Mouse (Mus musculus) forebrain, postnatal 0 days (tissue): ENCODE results near the gene B3gnt2. TPM values are rescaled to one million over a fixed set of nuclear protein-coding genes. Genes with fewer than 3 reads are reported as not detected.

ENCODE experiments used
- ATAC-seq: fragments of 200-750 bp; cut with Nextera tagmentation; 2 replicates; pipeline ENCODE4 v1.8.0; 2017; ENCODE audit warnings: mild to moderate bottlenecking, moderate library complexity
- DNase-seq: peaks from one replicate; pipeline ENCODE4 v3.0.0-alpha.2; 2015
- H3K27ac ChIP-seq: fragments of 300-500 bp; sonication (generic); 2 replicates; pipeline ENCODE4 v1.5.1; 2014; ENCODE audit warnings: low read depth, mild to moderate bottlenecking, antibody characterized with exemption, low read length, moderate library complexity, mixed read lengths
- H3K27me3 ChIP-seq: fragments of 300-500 bp; sonication (generic); 2 replicates; pipeline ENCODE4 v1.6.1; 2014; ENCODE audit warnings: mild to moderate bottlenecking, low read length, mixed read lengths; ENCODE audit not compliant: insufficient read depth
- H3K36me3 ChIP-seq: fragments of 300-500 bp; sonication (generic); 2 replicates; pipeline ENCODE4 v1.6.1; 2014; ENCODE audit warnings: mild to moderate bottlenecking, moderate library complexity; ENCODE audit not compliant: insufficient read depth
- H3K4me1 ChIP-seq: fragments of 300-500 bp; sonication (generic); 2 replicates; pipeline ENCODE4 v1.6.1; 2014; ENCODE audit warnings: antibody characterized with exemption; ENCODE audit not compliant: insufficient read depth
- H3K4me2 ChIP-seq: fragments of 300-500 bp; sonication (generic); 2 replicates; pipeline ENCODE4 v1.6.1; 2014; ENCODE audit warnings: low read depth, mild to moderate bottlenecking, moderate library complexity
- H3K4me3 ChIP-seq: fragments of 300-500 bp; sonication (generic); 2 replicates; pipeline ENCODE4 v1.5.1; 2014; ENCODE audit warnings: low read depth, low read length, mixed read lengths
- H3K9ac ChIP-seq: fragments of 300-500 bp; sonication (generic); 2 replicates; pipeline ENCODE4 v1.6.1; 2014; ENCODE audit warnings: mild to moderate bottlenecking
- H3K9me3 ChIP-seq: fragments of 300-500 bp; sonication (generic); 2 replicates; pipeline ENCODE4 v1.6.1; 2016; ENCODE audit warnings: low read length
- CTCF ChIP-seq: sonication (generic); IDR thresholded peaks from 2 replicates; pipeline ENCODE4 v1.5.1; 2016; ENCODE audit warnings: antibody characterized with exemption, control low read depth, low read depth
- WGBS: fragments of 180-500 bp; shearing (Covaris S2); extraction: QIAGEN DNeasy Blood & Tissue Kit; methylation state at CpG from one replicate; pipeline ENCODE4 v1.1.7; 2014; 5-methylcytosine and 5-hydroxymethylcytosine counted together
- polyA plus RNA-seq: library from polyadenylated mRNA; unstranded; fragments of >200 nt; fragmentation: Nextera tagmentation; extraction: Ambion mirVana; gene quantifications from 2 replicates; pipeline ENCODE4 v1.2.1, GENCODE M21; 2015
- total RNA-seq: library from RNA; depleted of rRNA; stranded (reverse); fragments of >200 nt; gene quantifications from 2 replicates; pipeline ENCODE4 v1.2.3, GENCODE M21; 2014

B3gnt2 gene
- total and polyA plus RNA-seq, 2 experiments from 2014 or later = 3.0 to 6.7 TPM

GRCm38 (mm10) chr11:22826665-22827064 lies 34.1 kb downstream of the B3gnt2 start:
- no peak overlapping the region for H3K4me2 ChIP-seq
- H3K4me1 ChIP-seq = no peaks in the 10 kb centered on the region; the same call in 1 of the 2 replicates
- H3K4me3 ChIP-seq = no peak overlapping the region
- no peaks in the 10 kb centered on the region for H3K9me3 ChIP-seq
- TF ChIP-seq CTCF = no peak
- no peak overlapping the region for H3K9ac ChIP-seq
- H3K36me3 ChIP-seq = no peaks in the 10 kb centered on the region
- 81% methylated on average over 6 of the region's 6 CpGs for WGBS
- no peak overlapping the region for H3K27ac ChIP-seq
- no peak for DNase-seq
- ATAC-seq = no peak
- H3K27me3 ChIP-seq = no peaks in the 10 kb centered on the region

GRCm38 (mm10) chr11:22826051-22826450 lies 34.7 kb downstream of the B3gnt2 start:
- TF ChIP-seq CTCF = no peak
- Histone ChIP-seq H3K4me1 (no peaks in the 10 kb centered on the region; the same call in 1 of the 2 replicates), H3K4me2 (no peak overlapping the region), H3K9me3 (no peaks in the 10 kb centered on the region), H3K27me3 (no peaks in the 10 kb centered on the region), H3K27ac (no peak overlapping the region), H3K9ac (no peak overlapping the region), H3K36me3 (no peaks in the 10 kb centered on the region), H3K4me3 (no peak overlapping the region)
- DNase-seq (no peak), ATAC-seq (no peak)
- WGBS = 93% methylated on average over 14 of the region's 14 CpGs

- Histone ChIP-seq H3K36me3 (no peaks in the 10 kb centered on the region), H3K4me3 (no peak overlapping the region), H3K27me3 (no peaks in the 10 kb centered on the region), H3K9ac (no peak overlapping the region), H3K4me2 (no peak overlapping the region), H3K27ac (no peak overlapping the region), H3K9me3 (no peaks in the 10 kb centered on the region), H3K4me1 (no peaks in the 10 kb centered on the region; the same call in 1 of the 2 replicates)
- ATAC-seq (no peak), DNase-seq (no peak)
- WGBS = 95% methylated on average over 1 of the region's 1 CpGs
- TF ChIP-seq CTCF = no peak
These were observed 35.2 kb downstream of the B3gnt2 start for GRCm38 (mm10) chr11:22825548-22825947.

- H3K9ac ChIP-seq = no peak overlapping the region
- H3K9me3 ChIP-seq = no peaks in the 10 kb centered on the region
- ATAC-seq = no peak
- DNase-seq = no peak
- no peak overlapping the region for H3K27ac ChIP-seq
- no peaks in the 10 kb centered on the region; the same call in 1 of the 2 replicates for H3K4me1 ChIP-seq
- no peak overlapping the region for H3K4me2 ChIP-seq
- H3K36me3 ChIP-seq = no peaks in the 10 kb centered on the region
- no peak overlapping the region for H3K4me3 ChIP-seq
- WGBS = 82% methylated on average over 9 of the region's 9 CpGs
- no peak for TF ChIP-seq CTCF
- no peaks in the 10 kb centered on the region for H3K27me3 ChIP-seq
These were observed 36.6 kb downstream of the B3gnt2 start for GRCm38 (mm10) chr11:22824049-22824705.

- 82% methylated on average over 3 of the region's 3 CpGs for WGBS
- no peak overlapping the region for H3K27ac ChIP-seq
- ATAC-seq = no peak
These were observed 39.5 kb downstream of the B3gnt2 start for GRCm38 (mm10) chr11:22821243-22821642.

GRCm38 (mm10) chr11:22818371-22818770 lies 42.4 kb downstream of the B3gnt2 start:
- no peak for TF ChIP-seq CTCF
- DNase-seq (no peak), ATAC-seq (no peak)
- Histone ChIP-seq H3K4me3 (no peak overlapping the region), H3K9me3 (no peaks in the 10 kb centered on the region), H3K9ac (no peak overlapping the region), H3K36me3 (no peaks in the 10 kb centered on the region), H3K27ac (no peak overlapping the region), H3K4me1 (no peaks in the 10 kb centered on the region), H3K4me2 (no peak overlapping the region), H3K27me3 (no peaks in the 10 kb centered on the region)
- 82% methylated on average over 5 of the region's 5 CpGs for WGBS

More at GRCm38 (mm10) chr11:22821243-22821642, 39.5 kb downstream of the B3gnt2 start:
- no peak for TF ChIP-seq CTCF
- Histone ChIP-seq H3K4me1 (no peaks in the 10 kb centered on the region), H3K9me3 (no peaks in the 10 kb centered on the region), H3K9ac (no peak overlapping the region), H3K4me2 (no peak overlapping the region), H3K4me3 (no peak overlapping the region), H3K27me3 (no peaks in the 10 kb centered on the region), H3K36me3 (no peaks in the 10 kb centered on the region)
- DNase-seq = no peak

GRCm38 (mm10) chr11:22815877-22816276 lies 44.9 kb downstream of the B3gnt2 start:
- 78% methylated on average over 7 of the region's 7 CpGs for WGBS

More at GRCm38 (mm10) chr11:22815877-22816276, 44.9 kb downstream of the B3gnt2 start:
- DNase-seq (no peak), ATAC-seq (no peak)
- Histone ChIP-seq H3K4me1 (no peaks in the 10 kb centered on the region), H3K9me3 (no peaks in the 10 kb centered on the region), H3K9ac (no peak overlapping the region), H3K27ac (no peak overlapping the region), H3K27me3 (no peaks in the 10 kb centered on the region), H3K4me2 (no peak overlapping the region), H3K36me3 (no peaks in the 10 kb centered on the region), H3K4me3 (no peak overlapping the region)
- no peak for TF ChIP-seq CTCF
